Mouse (Mus musculus) cerebellum, adult 2 months (tissue): ENCODE data around the gene Cox16.
"Not testable (repeated sequence)": the region's sequence is repeated elsewhere in the genome, so short reads cannot be mapped to it uniquely, and the experiment has no call there.

ENCODE experiments used
- CTCF ChIP-seq: fragments of 200-500 bp; IDR thresholded peaks from 2 replicates; pipeline ENCODE4 v1.5.1; 2011; ENCODE audit warnings: low read depth, mild to moderate bottlenecking, control low read depth, low read length, moderate library complexity, borderline replicate concordance; ENCODE audit not compliant: insufficient read depth
- POLR2A ChIP-seq: fragments of 200-500 bp; IDR thresholded peaks from 2 replicates; pipeline ENCODE4 v1.6.1; 2011; ENCODE audit warnings: low read length, control low read depth, borderline replicate concordance; ENCODE audit not compliant: insufficient read depth

GRCm38 (mm10) chr12:81496906-81497305 is 12.0 kb upstream of the Cox16 start:
- TF ChIP-seq POLR2A, CTCF: not testable (repeated sequence)
